Mouse (Mus musculus): ENCODE results near the gene F2.
A peak's percentile ranks its signal among the peaks of the same experiment; 100 is the strongest.

F2 gene

GRCm38 (mm10) chr2:91636229-91636628, at the start of gene F2:
Gene F2 (minus strand): TSS chr2:91636414.
- DNase-seq, result no peak

- no peak for DNase-seq
These were observed 47.7 kb upstream of the F2 start for GRCm38 (mm10) chr2:91683919-91684318.

GRCm38 (mm10) chr2:91682850-91683249, 46.6 kb upstream of the F2 start:
- DNase-seq, result peak; percentile 15 to 22

GRCm38 (mm10) chr2:91676961-91677360, 40.7 kb upstream of the F2 start:
- no peak for DNase-seq

GRCm38 (mm10) chr2:91676420-91676819, 40.2 kb upstream of the F2 start:
- DNase-seq, result no peak

GRCm38 (mm10) chr2:91674895-91675294, 38.7 kb upstream of the F2 start:
- DNase-seq, result no peak

GRCm38 (mm10) chr2:91673587-91673986, 37.4 kb upstream of the F2 start:
- DNase-seq, result no peak

GRCm38 (mm10) chr2:91670038-91670437, 33.8 kb upstream of the F2 start:
- no peak for DNase-seq

- no peak for DNase-seq
These were observed 33.1 kb upstream of the F2 start for GRCm38 (mm10) chr2:91669326-91669725.

GRCm38 (mm10) chr2:91667747-91668146, 31.5 kb upstream of the F2 start:
- no peak for DNase-seq

GRCm38 (mm10) chr2:91666386-91666910, 30.2 kb upstream of the F2 start:
- DNase-seq, result no peak

- no peak for DNase-seq
These were observed 28.6 kb upstream of the F2 start for GRCm38 (mm10) chr2:91664780-91665179.

- no peak for DNase-seq
These were observed 24.8 kb upstream of the F2 start for GRCm38 (mm10) chr2:91660981-91661380.

- no peak for DNase-seq
These were observed 23.4 kb upstream of the F2 start for GRCm38 (mm10) chr2:91659657-91660056.

GRCm38 (mm10) chr2:91656774-91657173, 20.6 kb upstream of the F2 start:
- DNase-seq, result no peak

GRCm38 (mm10) chr2:91655827-91656226, 19.6 kb upstream of the F2 start:
- no peak for DNase-seq

- DNase-seq, result no peak
These were observed 19.2 kb upstream of the F2 start for GRCm38 (mm10) chr2:91655388-91655787.

- DNase-seq, result no peak
These were observed 16.6 kb upstream of the F2 start for GRCm38 (mm10) chr2:91652863-91653262.

GRCm38 (mm10) chr2:91651458-91652258, 15.4 kb upstream of the F2 start:
- DNase-seq, result no peak

- no peak for DNase-seq
These were observed 14.3 kb upstream of the F2 start for GRCm38 (mm10) chr2:91650360-91650995.

GRCm38 (mm10) chr2:91649553-91650359, 13.5 kb upstream of the F2 start, which contains the start of the genes Zfp408 and Arhgap1:
Gene Zfp408 (minus strand): TSS chr2:91649791.
Gene Arhgap1 (plus strand): TSS chr2:91649860.
- peak; percentile 95 to 96 for DNase-seq

- DNase-seq, result peak in 1 of 2 experiments; percentile 17
These were observed 12.9 kb upstream of the F2 start for GRCm38 (mm10) chr2:91649152-91649551.

GRCm38 (mm10) chr2:91646733-91647132, 10.5 kb upstream of the F2 start:
- peak; percentile 79 to 81 for DNase-seq
